ENCODE assay signal across 9 mouse cellular contexts in the genomic region with DNA sequence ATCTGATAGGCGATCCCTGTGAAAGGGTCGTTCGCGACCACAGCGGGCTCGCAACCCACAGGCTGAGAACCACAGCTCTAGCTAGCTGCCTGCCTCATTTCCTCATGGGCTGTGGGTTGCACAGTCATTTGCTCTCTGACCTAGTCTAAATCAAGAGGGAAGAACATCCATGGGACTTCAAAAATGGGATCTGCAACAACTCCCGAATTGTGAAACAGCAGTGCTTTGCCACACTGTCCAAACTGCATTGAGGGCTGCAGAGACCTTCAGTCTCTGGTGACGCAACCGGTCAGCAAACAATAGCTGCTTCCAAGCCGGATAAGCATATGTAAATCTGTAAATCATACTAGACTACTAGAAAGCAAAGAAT. TPM values are rescaled to one million over a fixed set of nuclear protein-coding genes. Genes with fewer than 3 reads are reported as not detected.
DNase-seq lines count a peak whose midpoint lies in the region; ATAC-seq and TF ChIP-seq lines count a peak whose summit lies in the region.
"Had no signal": no experiment of that assay in that cellular context is flagged by ENCODE, and none has a peak within 500 bp of the region (broad histone marks: within the 10 kb centered on the region; RNA-seq: fewer than 3 reads in every experiment).

No protein-coding gene starts in this region.

- WGBS in heart, embryonic 15.5 days = 21% methylated on average over 10 of the region's 10 CpGs
- WGBS in liver, embryonic 14.5 days (ENCODE audit: insufficient replicate concordance) = 4% methylated on average over 10 of the region's 10 CpGs

- H3K27ac ChIP-seq in heart, embryonic 15.5 days = peak overlapping the region; percentile 93
- H3K27ac ChIP-seq in liver, embryonic 14.5 days = no peak overlapping the region

- TF ChIP-seq EP300 in liver, embryonic 14.5 days (IDR thresholded peaks at IDR 0.05; ENCODE audit: low read depth) = no peak

- peaks cover 49% of the 10 kb centered on the region for H3K4me1 ChIP-seq in heart, embryonic 15.5 days (replicated peaks)
- H3K4me1 ChIP-seq in liver, embryonic 14.5 days (replicated peaks; ENCODE audit: control insufficient read depth in 2 of 2, insufficient read depth in 2 of 2, low read length in 1 of 2) = peaks cover 5 to 16% of the 10 kb centered on the region in 2 experiments; a peak in 3 of 4 replicates

- peak overlapping the region; percentile 44; the same call in 1 of the 2 replicates for H3K9ac ChIP-seq in heart, embryonic 15.5 days
- H3K9ac ChIP-seq in liver, embryonic 14.5 days (replicated peaks) = no peak overlapping the region

- H3K36me3 ChIP-seq in heart, embryonic 15.5 days = no peaks in the 10 kb centered on the region
- no peaks in the 10 kb centered on the region for H3K36me3 ChIP-seq in liver, embryonic 14.5 days (replicated peaks; ENCODE audit: control insufficient read depth, insufficient read depth, low read depth)

- peak overlapping the region; percentile 54 for H3K4me2 ChIP-seq in heart, embryonic 15.5 days
- peak overlapping the region; percentile 47 for H3K4me2 ChIP-seq in liver, embryonic 14.5 days (ENCODE audit: low read depth)

- no peak for TF ChIP-seq CTCF in liver, embryonic 14.5 days (IDR thresholded peaks at IDR 0.05; ENCODE audit: low read depth)

- no peak overlapping the region for H3K4me3 ChIP-seq in heart, embryonic 15.5 days
- H3K4me3 ChIP-seq in liver, embryonic 14.5 days (ENCODE audit: insufficient read depth in 1 of 2, low read depth in 2 of 2, low read length in 2 of 2) = no peak overlapping the region

- DNase-seq in ovary, postnatal 36 days (ENCODE audit: low spot score) = peak; percentile 5
- DNase-seq in ovary, postnatal 14 days (ENCODE audit: low spot score) = no peak
- DNase-seq in liver, embryonic 14.5 days (ENCODE audit: low read depth in 3 of 3, low spot score in 3 of 3) = no peak
- peak; percentile 32 for DNase-seq in neural tube, embryonic 10.5 days (ENCODE audit: extremely low spot score, low spot score)
- DNase-seq in right cerebral cortex, postnatal 4 days = no peak
- DNase-seq in left cerebral cortex, adult 11 months (ENCODE audit: low spot score) = no peak
- DNase-seq in left cerebral cortex, adult 8-10 months (ENCODE audit: low spot score in 2 of 2) = no peak

- no peaks in the 10 kb centered on the region for H3K9me3 ChIP-seq in heart, embryonic 15.5 days (replicated peaks)
- no peaks in the 10 kb centered on the region for H3K9me3 ChIP-seq in liver, embryonic 14.5 days (ENCODE audit: control insufficient read depth, low read length)

- no peaks in the 10 kb centered on the region for H3K27me3 ChIP-seq in heart, embryonic 15.5 days
- H3K27me3 ChIP-seq in liver, embryonic 14.5 days (ENCODE audit: control insufficient read depth, insufficient read depth, low read length) = peaks cover 9% of the 10 kb centered on the region; the same call in 1 of the 2 replicates
- H3K27me3 ChIP-seq: Patski had no signal

- peak; percentile 16; the same call in 1 of the 2 replicates for ATAC-seq in heart, embryonic 15.5 days (replicated peaks; ENCODE audit: insufficient number of reproducible peaks, insufficient read depth, low FRiP score, low read depth)
- peak; percentile 69 for ATAC-seq in liver, embryonic 14.5 days (ENCODE audit: insufficient read depth)

RNA-seq across cellular contexts. Expression of a gene that starts 23.7 kb away (rescaled TPM):
- polyA plus RNA-seq in heart, embryonic 15.5 days (2015; fragmentation: Nextera tagmentation; extraction: Ambion mirVana) = 8.3 and 8.6 TPM in 2 replicates
- 0.53 and 0.79 TPM in 2 replicates for polyA plus RNA-seq in liver, embryonic 14.5 days (2012; rRNA removed)
- polyA plus RNA-seq in liver, embryonic 14.5 days (2014; fragmentation: Nextera tagmentation; extraction: Ambion mirVana) = 0.68 and 0.69 TPM in 2 replicates
- total RNA-seq in left cerebral cortex, adult 8-10 months (2022) = 1 to 10 TPM; 2.4 to 3.4 (median 3.1) TPM

RNA-seq across cellular contexts. Expression of a gene that starts 26.2 kb away (rescaled TPM):
- 39.3 and 45.4 TPM in 2 replicates for polyA plus RNA-seq in heart, embryonic 15.5 days (2015; fragmentation: Nextera tagmentation; extraction: Ambion mirVana)
- 6.2 and 7.8 TPM in 2 replicates for polyA plus RNA-seq in liver, embryonic 14.5 days (2012; rRNA removed)
- polyA plus RNA-seq in liver, embryonic 14.5 days (2014; fragmentation: Nextera tagmentation; extraction: Ambion mirVana) = 14.4 and 17.4 TPM in 2 replicates
- total RNA-seq in left cerebral cortex, adult 8-10 months (2022) = 10 to 100 TPM; 26.4 to 34.7 (median 31.2) TPM

RNA-seq across cellular contexts. Expression of a gene that starts 41.4 kb away (rescaled TPM):
- 38.2 and 38.5 TPM in 2 replicates for polyA plus RNA-seq in heart, embryonic 15.5 days (2015; fragmentation: Nextera tagmentation; extraction: Ambion mirVana)
- polyA plus RNA-seq in liver, embryonic 14.5 days (2012; rRNA removed) = 5.8 and 7.4 TPM in 2 replicates
- polyA plus RNA-seq in liver, embryonic 14.5 days (2014; fragmentation: Nextera tagmentation; extraction: Ambion mirVana) = 16.5 and 18.5 TPM in 2 replicates
- total RNA-seq in left cerebral cortex, adult 8-10 months (2022) = 10 to 100 TPM; 11.4 to 14.5 (median 13.1) TPM

Comparison
In these comparisons a context has a peak if more than half of its experiments do, and no peak if none do; other contexts are left out.
1. DNase-seq: peak in ovary, postnatal 36 days (single experiment) and neural tube, embryonic 10.5 days (single experiment); none in ovary, postnatal 14 days (single experiment), liver, embryonic 14.5 days (0 of 3), right cerebral cortex, postnatal 4 days (single experiment), left cerebral cortex, adult 11 months (single experiment) and left cerebral cortex, adult 8-10 months (0 of 2).